Mouse (Mus musculus) C2C12 (cell line): ENCODE data around the gene Adgrg1.

Source experiments
- CEBPB ChIP-seq: IDR thresholded peaks from one replicate; pipeline ENCODE4 v1.6.1; 2011; ENCODE audit warnings: low read depth, mild to moderate bottlenecking, control low read depth, moderate library complexity
- CTCF ChIP-seq: IDR thresholded peaks from one replicate; pipeline ENCODE4 v1.5.1; 2011; ENCODE audit not compliant: control insufficient read depth, insufficient read depth, insufficient read length
- MAX ChIP-seq: IDR thresholded peaks from one replicate; pipeline ENCODE4 v1.6.1; 2011; ENCODE audit warnings: mild to moderate bottlenecking, control low read depth
- USF1 ChIP-seq: IDR thresholded peaks from one replicate; pipeline ENCODE4 v1.6.1; 2011; ENCODE audit warnings: low read depth, mild to moderate bottlenecking, control low read depth, moderate library complexity

GRCm38 (mm10) chr8:94956078-94956574 is 18.4 kb upstream of the Adgrg1 start:
- no peak for TF ChIP-seq MAX
- TF ChIP-seq CTCF, result no peak
- TF ChIP-seq USF1, result no peak
- no peak for TF ChIP-seq CEBPB
